28 mouse cellular contexts compared by ENCODE assay signal in genomic region chr17:44554941-44555340, GRCm38 (mm10).
"Had no signal": no experiment of that assay in that cellular context is flagged by ENCODE, and none has a peak within 500 bp of the region (broad histone marks: within the 10 kb centered on the region; RNA-seq: fewer than 3 reads in every experiment).

No protein-coding gene starts in this region.

- H3K4me1 ChIP-seq: heart, embryonic 13.5 days; heart, embryonic 15.5 days; hindbrain, embryonic 13.5 days; hindbrain, embryonic 15.5 days; intestine, embryonic 15.5 days; liver, embryonic 13.5 days; liver, embryonic 15.5 days had no signal

- H3K9ac ChIP-seq: heart, embryonic 13.5 days; heart, embryonic 15.5 days; hindbrain, embryonic 13.5 days; hindbrain, embryonic 15.5 days; intestine, embryonic 15.5 days; limb, embryonic 12.5 days; liver, embryonic 13.5 days; liver, embryonic 15.5 days; liver, postnatal 0 days had no signal

- H3K36me3 ChIP-seq: heart, embryonic 13.5 days; heart, embryonic 15.5 days; hindbrain, embryonic 13.5 days; hindbrain, embryonic 15.5 days; intestine, embryonic 15.5 days; limb, embryonic 10.5 days; limb, embryonic 12.5 days; liver, embryonic 13.5 days; liver, embryonic 15.5 days had no signal

- H3K9me3 ChIP-seq: heart, embryonic 13.5 days; heart, embryonic 15.5 days; hindbrain, embryonic 13.5 days; hindbrain, embryonic 15.5 days; intestine, embryonic 15.5 days; limb, embryonic 10.5 days; limb, embryonic 12.5 days; liver, embryonic 13.5 days; liver, embryonic 15.5 days had no signal

- ATAC-seq: hindbrain, postnatal 0 days; inflammation-experienced regulatory T-cells, adult 6 months; intestine, embryonic 15.5 days; intestine, postnatal 0 days; liver, postnatal 0 days had no signal

- H3K4me3 ChIP-seq: heart, embryonic 13.5 days; heart, embryonic 15.5 days; hindbrain, embryonic 13.5 days; hindbrain, embryonic 15.5 days; intestine, embryonic 15.5 days; layer of hippocampus, adult 2 months; left cerebral cortex, adult 2 months; limb, embryonic 10.5 days; limb, embryonic 12.5 days; liver, embryonic 13.5 days; liver, embryonic 15.5 days had no signal

- H3K4me2 ChIP-seq: heart, embryonic 11.5 days; heart, embryonic 13.5 days; heart, embryonic 15.5 days; hindbrain, embryonic 13.5 days; hindbrain, embryonic 15.5 days; intestine, embryonic 15.5 days; limb, embryonic 12.5 days; liver, embryonic 11.5 days; liver, embryonic 13.5 days; liver, embryonic 15.5 days had no signal

- H3K27ac ChIP-seq: heart, embryonic 13.5 days; heart, embryonic 15.5 days; hindbrain, embryonic 13.5 days; hindbrain, embryonic 15.5 days; hindbrain, postnatal 0 days; intestine, embryonic 15.5 days; layer of hippocampus, adult 2 months; left cerebral cortex, adult 2 months; limb, embryonic 10.5 days; limb, embryonic 12.5 days; liver, embryonic 13.5 days; liver, embryonic 15.5 days had no signal

- DNase-seq: gastrocnemius, postnatal 14 days; gastrocnemius, postnatal 36 days; heart, adult 18-20 months; heart, postnatal 14 days; heart, postnatal 36 days; kidney, adult 18-20 months; kidney, adult 8-10 months; kidney, postnatal 10 days; kidney, postnatal 25 days; kidney, postnatal 4 days; liver; liver, embryonic 13.5 days; liver, postnatal 0 days had no signal

- H3K27me3 ChIP-seq: hindbrain, embryonic 13.5 days; hindbrain, embryonic 15.5 days; intestine, embryonic 15.5 days; liver, embryonic 13.5 days; liver, embryonic 15.5 days had no signal
